Mouse (Mus musculus): ENCODE data around the gene Etl4.
A peak's percentile ranks its signal among the peaks of the same experiment; 100 is the strongest.

Gene Etl4

DNA sequence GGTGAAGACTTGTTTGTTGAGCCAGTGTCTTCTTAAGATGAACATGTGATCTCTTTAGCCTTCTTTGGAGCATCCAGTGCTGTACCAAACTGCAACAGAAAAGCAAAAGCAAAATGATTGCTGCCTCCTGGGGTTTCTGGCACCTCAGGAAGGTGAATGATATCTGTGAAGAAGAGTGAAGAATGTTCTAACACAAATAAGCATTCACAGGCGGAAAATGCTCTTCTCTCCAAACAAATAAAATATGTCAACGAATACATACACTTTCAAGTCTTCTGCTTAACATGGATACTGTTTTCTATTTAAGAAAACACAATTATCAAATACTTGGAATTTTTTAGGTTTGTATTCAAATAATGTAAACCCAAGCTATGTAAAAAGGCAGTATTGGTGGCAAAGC lies 678.3 kb downstream of the Etl4 start:
- no peak for DNase-seq

DNA sequence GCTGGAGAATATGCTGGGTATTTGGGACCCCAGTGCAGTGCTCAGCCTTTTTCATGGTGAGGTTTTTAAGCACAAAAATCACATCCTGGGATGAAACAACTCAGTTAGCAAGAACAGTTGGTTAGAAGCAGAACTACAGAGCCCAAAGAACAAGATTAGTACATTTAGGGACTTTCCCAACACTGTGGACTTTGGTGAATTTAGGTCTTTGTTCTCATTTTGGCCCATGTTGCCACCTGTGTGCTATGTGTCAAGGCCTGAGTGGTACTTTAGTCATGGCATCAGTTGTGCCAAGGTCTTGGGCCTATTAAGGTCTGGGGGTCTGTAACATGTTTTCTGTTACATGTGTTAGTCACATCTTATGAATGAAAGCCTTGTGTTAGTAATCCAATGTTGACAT lies 679.1 kb downstream of the Etl4 start:
- no peak for DNase-seq

DNA sequence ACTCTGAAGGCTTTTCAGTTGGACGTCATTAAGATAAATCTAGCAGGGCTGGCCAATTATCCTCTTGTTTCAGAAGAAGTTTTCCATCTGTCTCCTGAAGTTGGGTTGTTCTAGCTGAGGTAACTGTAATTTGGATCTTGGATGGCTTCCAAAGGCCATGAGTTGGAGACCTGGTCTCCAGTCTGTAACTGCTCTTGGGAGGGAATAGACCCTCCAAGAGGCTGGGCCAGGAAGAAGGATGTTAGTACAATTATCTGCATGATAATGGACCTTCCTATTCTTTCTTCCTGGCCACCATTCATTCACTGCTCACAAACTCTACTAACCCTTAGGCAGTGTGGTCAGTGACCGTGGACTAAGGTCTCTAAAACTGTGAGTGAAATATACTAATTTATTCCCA lies 684.5 kb downstream of the Etl4 start:
- no peak for DNase-seq

DNA sequence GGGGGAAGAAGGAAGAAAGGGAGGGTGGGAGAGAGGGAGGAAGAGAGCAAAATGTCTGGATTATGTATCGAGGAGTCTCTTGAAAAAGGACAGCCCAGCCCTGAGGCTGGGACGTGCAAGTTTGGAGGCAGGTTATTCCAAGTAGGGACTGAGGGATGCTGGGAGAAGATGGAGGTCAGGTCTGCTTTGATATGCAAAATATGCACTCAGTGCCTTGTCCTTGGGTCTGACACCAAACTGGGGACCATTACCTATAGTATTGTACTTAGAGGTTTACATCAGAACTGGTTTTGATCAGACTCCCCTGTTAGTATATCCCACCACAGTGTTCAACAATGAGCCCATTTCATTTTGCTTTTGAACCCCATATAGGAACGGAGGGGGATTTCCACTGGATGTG lies 685.4 kb downstream of the Etl4 start:
- DNase-seq = no peak

DNA sequence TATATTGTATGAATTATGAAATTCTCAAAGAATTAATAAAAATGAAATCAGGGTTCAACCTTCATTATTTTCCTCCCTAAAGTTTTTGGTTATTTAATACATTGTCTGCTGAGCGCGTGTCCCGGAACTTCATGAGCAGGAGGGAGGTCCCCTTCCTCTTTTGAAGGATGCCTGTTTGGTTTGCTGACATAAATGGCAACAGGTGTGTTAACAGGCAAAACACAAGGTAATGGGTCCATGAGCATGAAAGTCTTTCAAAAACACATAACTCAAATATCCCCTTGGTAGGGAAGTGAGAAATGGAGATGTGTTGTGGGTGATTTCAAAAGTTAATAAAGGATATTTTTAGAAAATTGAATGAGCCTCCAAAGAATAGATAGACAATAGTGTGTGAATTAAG lies 687.0 kb downstream of the Etl4 start:
- no peak for DNase-seq

DNA sequence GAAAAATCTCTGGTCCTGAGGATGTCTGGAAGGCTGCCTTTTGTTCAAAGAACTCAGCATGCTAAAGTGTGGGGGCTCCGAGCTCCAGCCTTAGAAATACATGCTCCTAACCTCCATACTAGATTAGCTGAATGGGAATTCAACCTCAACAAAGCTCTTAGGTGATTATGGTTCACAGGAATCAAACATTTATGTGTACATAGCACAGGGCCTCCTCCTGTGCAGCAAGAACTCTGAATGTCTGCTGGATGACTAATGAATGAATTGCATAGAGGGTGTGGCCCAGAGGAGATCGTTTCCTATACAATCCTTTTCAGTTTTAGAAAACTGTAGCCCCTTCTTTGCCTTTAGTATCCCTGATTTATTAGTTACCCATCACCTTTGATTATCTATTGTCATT lies 687.6 kb downstream of the Etl4 start:
- DNase-seq = no peak

DNA sequence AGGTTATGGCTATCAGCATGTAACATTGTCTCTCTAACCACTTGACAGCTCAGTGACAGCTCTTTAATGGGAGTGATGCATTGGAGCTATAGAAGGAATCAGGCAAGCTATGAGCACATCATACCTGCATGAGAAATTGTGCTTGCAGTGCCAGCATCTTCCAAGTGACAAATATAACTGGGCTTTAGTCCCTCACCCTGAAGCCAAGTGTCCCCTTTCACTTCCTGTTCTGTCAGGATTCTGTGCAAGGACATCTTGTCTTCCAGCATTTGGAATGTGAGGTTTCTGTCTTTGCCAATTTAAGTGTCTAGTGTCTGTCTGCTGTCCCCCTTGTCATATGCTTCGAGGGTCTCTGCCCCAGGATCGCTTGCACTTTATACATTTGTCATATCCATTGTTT lies 693.1 kb downstream of the Etl4 start:
- DNase-seq = no peak

DNA sequence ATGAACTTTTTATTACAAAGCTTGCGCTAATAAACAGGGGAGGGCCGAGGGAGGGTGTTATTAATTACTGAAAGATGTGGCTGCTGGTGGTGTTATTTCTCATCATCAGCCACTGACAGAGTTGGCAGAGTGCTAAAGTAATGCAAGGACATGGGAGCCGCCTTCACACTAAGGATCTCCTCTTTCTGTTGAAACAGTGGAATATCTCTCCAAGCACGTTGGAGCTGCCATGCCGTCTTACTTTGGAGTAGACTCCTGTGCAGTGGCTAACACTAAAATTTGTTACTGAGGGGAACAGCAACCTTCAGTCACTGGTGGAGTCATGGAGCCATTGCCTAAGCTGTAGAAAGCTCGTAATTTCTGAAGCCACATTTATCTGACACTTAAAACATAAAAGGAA lies 694.0 kb downstream of the Etl4 start:
- DNase-seq = no peak

DNA sequence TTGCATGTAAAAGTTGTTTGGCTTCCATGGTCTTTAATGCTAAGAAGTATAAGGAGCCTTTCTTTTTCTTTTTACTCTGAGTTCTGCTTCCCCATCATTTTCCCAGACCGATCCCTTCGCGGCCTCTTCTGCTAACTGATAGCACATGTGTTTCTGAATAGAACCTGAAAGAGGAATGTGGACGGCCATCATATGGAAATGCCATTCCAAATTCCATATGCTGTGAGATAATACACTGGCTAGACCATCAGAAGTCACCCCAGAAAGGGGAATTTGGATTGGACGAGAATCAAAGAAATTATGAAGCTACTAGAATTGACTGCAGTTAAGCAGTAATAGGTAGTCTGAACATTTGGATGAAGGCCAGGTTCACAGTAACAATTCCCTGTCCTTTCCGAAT lies 694.4 kb downstream of the Etl4 start:
- DNase-seq = no peak

DNA sequence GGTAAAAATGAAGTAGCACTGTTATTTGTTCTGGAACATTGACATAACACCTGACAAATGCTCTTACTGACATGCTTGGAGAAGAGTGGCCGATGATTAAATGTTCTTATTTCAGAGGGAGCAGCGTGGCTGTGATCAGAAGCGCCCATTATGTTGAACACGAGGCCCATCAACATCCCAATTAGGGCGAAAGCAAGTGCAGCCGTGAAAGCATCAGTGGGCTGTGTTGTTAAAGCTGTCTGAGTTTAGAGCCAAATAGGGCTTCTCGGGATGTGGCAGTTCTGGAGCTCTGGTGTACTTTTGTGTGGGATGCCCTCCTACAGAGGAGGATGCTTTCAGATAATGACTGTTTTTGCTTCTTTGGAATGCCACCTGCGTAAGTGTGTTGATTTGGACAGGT lies 699.6 kb downstream of the Etl4 start:
- DNase-seq = no peak

DNA sequence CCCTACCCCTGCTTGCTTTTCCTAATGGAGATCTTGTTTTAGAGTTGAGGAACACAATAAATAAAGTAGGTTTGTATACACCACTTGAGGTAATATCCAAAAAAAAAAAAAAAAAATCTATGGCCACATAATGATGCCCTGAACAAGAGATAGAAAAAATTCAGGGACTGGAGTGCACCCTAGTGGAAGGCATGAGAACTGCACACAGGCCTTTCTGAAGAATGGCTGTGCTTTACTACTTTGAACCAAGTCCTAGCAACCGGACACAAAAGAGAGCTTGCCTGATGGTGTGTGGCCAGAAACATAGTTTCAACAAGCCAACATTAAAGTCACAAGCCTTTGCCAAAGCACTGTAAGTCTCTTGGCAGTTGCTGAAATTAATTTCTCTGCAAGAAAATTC lies 706.4 kb downstream of the Etl4 start:
- DNase-seq = peak in 1 of 2 experiments; percentile 2

DNA sequence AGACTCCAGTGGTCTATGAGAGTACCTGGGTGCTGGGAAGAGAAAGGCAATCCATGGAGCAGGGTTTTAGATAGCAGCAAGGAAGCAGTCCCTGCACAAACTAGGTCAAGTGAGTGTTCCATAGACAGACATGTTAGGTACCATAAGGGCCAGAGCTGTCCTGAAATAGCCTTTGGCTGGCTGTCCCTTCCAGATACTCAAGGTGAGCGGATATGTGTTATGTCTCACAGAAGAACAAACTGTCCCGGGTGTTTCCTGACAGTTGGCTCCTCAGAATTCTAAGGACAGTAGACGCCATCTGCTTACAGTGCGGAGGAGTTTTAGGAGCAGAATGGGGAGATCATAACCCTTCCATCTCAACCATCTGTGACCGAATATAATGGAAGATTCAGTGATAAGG lies 708.8 kb downstream of the Etl4 start:
- no peak for DNase-seq

DNA sequence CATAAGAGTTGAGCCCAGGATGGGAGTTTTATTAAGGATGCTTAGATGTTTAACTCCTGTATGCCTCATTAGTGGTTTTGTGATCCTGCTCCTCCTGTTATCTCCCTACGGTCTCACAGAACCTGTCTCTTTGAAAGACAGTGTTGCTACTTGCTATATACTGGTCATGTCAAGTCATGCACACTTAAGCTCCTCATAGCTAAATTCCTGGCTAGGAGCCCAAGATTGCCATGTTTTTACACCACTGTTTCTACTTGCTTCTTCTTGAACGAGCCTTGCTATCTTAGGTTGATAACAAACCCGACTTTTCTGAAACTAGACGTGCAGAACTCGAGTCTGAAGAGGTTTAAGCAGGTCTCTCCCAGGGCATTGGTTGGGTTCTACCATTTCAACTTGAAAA lies 710.3 kb downstream of the Etl4 start:
- no peak for DNase-seq

DNA sequence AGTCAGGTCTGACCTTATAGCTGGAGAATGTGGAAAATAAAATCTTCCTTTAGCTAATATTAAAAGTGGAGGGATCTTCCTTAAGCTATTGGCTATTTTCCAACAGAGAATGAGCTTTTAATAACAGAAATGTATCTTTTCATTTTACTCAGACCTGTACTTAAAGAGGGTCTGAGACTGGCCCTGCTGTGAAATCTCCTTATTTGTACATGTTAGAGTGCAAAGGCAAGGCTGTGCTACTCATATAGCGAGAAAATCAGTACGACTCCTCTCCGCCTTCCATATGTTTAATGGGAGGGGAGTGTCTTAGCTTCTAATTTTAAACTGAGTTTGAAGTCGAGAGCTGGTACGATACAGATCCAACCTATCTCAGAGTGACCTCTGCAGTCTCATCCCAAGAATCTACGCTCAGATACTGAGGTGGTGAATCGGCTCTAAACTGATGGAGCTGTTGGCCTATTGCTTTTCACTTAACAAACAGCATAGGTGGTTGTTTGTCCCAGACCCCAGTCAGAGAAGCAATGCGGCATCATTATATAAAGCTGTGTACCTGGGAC lies 719.7 kb downstream of the Etl4 start:
- no peak for DNase-seq

DNA sequence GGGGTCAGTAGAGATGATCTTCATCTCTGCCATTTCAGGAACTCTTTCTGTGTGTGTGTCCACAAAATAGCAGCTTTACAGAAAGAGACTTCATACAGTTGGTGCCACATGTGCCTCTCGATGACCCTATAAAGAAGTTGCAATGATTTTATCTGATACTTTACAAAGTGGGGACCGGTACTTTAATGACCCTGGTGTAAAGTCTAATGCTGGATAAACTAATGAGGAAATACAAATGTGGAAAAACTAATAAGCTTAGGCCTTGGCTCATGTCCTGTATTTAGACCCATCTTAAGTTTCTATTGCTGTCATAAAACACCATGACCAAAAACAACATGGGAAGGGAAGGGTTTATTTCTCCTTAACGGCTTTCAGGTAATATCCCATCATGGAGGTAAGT lies 729.0 kb downstream of the Etl4 start:
- no peak for DNase-seq

DNA sequence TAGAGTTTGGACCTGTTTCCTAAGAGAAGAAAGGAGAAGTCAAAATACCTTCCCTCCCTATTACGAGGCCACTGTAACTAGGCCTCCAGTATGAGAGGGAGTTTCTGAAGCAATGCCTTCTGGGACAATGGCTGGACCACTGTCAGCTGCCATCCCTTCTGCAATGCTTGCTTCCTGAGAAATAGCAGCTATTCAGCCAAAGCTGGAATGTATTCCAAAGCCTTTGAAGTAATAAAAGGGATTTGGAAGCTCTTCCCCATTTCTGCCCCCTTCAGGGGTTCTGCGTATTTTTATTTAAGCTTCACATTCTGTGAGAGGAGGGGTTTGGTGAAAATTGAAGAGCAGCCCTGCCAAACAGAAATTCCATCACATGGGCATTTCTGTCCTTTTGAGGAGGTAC lies 730.1 kb downstream of the Etl4 start:
- no peak for DNase-seq

DNA sequence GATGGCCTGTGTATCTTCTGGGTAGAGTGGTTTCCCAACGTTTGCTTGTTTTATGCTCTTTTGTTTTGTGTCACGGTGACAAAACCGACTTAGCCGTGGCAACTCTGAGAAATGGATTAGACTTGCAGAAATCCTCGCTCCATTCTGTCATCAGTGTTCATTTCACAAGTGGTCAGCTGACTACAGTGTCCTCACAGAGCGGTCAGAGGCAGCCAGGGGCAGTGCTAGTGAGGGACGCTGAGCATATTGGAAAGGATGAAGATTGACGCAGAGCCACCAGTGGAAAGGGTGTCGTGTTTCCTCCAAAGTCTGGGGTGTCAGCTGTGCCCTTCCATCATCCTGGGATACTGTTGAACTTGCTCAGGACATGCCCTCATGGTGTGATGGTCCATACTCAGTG lies 733.2 kb downstream of the Etl4 start:
- no peak for DNase-seq

DNA sequence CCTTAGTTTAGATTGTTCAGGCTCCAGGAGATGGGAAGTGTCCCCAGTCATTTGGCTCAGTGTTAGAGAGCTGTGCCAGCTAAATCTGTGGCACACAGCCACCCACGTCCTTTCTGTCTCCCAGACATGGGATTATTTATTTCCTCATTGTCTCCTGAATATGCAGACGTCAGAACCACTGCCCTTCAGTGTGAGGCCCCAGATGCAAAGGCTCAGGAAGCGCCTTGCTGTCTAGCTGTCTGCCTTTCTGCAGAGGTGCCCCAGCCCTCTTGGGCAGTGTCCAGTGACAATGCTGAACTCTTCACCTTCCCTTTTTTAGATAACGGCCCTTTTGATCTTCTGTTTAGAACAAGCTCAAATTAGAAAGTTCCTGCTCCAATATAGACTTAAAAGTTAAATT lies 740.2 kb downstream of the Etl4 start:
- no peak for DNase-seq

DNA sequence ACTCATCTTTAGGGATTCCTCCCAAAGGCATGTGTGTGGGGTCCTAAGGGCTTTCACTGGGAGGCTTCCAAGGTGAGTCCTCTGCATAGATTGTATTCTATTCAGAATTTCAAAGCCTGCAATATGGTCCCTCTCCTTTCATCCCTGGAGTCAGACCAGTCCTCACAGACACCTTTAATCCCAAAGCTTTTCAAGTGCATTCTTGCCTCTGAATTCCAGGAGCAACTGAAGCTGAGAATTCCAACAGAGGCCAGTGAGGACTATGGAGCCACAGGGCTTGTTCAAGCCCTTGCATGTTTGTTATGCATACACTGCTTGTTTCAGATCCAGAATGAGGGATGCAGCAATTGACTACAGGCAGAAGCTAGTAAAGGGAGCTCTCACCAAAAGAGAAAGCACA lies 743.5 kb downstream of the Etl4 start:
- no peak for DNase-seq

DNA sequence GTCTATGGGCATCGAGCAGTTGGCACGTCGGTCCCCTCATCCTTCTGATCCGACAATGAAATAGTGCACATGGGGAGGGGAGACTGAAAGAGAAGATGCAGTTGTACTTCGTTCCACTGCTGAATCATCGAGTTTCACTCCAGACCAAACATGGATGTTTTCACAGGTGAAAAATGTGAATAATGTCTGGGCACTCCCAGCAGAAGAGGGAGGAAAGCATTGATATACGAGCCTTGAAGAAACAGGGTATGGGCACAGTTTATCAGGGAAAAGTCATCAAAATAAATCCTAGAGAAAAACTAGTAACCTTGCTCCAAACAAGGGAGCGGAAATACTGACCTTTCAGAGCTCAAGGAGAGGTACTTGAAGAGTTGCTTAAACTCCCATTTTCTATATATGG lies 744.5 kb downstream of the Etl4 start:
- DNase-seq = no peak

DNA sequence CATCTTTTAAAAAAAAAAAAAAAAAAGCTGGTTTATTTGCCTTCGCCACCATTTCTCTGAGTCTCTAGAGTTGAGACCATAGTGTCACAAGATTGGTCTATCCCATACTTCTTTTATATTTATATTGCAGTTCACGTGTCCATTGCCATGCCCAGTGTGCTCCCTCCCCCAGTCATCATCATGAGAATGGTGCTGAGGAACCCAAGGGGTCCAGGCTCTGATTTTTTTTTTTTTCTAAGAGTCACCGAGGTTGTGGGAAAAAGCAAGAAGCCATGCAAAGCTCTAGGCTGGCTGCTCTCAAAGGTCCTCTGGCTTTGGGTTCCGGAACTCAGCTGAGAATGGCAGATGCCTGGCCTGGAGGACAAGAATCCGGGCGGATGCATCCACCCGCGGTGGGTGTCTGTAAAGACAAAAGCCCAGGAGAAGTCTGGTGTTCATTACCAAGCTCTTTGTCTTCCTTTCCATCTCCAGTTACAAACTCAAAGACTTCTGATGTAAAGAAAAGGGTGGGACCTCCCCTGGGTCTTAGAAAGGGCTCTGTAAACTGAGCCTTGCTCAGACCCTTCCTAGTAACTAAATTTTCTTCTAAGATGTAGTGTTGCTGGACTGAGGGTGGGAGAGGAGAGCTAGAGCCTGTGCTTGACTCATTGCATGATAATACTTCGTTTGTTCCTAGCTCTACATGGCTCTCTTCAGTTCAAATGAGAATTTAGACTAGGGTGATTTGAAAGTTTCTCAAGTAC lies 745.2 kb downstream of the Etl4 start:
- no peak for DNase-seq

DNA sequence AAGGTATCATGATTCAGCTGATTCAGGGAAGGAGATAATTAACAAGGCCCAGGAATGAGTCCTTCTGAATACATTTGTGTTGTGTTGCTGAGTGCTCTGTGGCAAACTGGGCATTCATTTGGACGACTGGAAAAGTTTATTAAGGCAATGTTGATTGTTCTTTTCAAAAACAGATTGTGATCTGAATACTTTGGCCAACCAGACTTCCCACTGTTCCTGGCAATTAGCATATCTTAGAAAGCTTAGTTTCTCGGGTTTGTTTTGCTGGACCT lies 745.7 kb downstream of the Etl4 start:
- DNase-seq = no peak

DNA sequence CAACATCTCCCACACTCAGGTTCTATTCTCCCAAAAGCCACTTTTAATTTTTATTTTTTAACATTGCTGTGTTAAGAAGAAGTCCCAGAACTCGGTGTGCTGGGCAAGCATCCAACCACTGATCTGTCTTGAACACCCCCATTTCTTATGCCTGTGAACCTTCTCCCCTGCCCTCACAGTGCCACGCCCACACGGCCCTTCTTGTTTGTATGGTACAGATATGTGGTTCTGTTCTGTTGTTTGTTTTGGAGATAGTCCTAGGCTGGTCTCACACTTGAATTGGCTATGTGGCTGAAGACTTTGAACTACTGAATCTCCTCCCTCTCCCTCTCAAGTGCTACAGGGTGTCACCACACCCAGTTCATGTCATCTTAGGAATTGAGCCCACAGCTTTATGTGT lies 748.3 kb downstream of the Etl4 start:
- DNase-seq = no peak

DNA sequence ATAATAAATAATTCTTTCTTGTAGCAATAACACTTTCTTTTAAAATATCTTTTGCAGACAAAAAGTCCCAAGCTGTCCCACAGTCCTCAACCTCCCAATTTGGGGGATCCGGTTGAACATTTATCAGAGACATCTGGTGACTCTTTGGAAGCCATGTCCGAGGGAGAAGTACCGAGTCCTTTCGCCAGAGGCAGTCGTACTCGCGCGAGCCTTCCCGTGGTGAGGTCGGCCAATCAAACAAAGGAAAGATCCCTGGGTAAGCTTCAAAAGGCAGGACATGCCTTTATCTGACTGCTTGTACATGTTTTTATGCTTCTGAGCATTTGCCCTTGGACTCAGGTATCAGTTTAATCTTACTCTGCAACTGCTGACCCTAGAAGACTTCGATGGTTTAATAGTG lies 752.3 kb downstream of the Etl4 start:
- DNase-seq = no peak

DNA sequence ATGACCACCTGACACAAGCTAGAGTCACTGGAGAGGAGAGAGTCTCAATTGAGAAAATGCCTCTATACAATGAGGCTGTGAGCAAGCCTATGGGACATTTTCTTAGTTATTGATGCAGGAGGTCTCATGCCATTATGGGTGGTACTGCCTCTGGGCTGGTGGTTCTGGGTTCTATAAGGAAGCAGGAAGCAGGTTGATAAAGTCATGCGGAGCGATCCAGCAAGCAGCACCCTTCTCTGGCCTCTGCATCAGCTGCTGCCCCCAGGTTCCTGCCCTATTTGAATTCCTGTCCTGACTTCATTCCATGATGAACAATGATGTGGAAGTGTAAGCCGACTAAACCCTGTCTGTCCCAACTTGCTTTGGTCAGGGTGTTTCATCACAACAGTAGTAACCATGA lies 753.1 kb downstream of the Etl4 start:
- no peak for DNase-seq
